Mouse (Mus musculus): ENCODE data around the gene Aldh3a2.

Aldh3a2 gene

DNA sequence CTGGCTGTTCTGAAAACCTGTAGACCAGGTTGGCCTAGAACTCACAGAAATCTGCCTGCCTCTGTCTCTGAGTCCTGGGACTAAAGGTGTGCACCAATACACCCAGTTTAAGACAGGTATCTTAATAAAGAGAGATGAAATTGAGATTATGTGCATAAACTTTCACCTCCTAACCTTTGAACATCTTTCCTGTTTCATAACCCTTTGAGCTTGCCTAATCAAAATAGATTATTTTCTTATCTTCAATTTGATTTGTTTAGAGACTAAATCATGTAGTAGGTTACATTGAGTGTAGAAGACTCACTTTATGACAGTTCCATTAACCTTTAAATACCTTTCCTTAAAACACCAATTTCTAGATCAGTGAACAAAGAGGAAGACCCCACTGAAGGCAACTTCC lies 4.3 kb upstream of the Aldh3a2 start:
- no peak for DNase-seq

DNA sequence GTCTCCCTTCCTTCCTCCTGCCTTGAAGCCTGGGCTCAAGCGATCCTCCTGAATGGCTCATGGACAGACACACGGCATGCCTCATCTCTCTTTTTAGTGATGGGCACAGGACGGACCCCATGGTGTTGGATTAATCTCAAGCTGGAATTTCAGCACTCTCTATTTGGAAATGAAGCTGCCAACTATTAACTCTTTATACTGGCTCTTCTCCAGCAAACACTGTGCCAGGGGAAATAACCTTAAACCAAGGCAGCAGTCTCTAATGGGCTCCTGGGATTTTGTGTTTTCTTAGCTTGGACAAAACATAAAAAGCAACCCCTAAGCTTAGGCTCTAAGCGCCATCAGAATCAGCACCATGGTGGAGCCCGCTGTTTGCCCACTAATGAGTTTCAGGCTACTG lies 3.1 kb upstream of the Aldh3a2 start:
- no peak for DNase-seq

DNA sequence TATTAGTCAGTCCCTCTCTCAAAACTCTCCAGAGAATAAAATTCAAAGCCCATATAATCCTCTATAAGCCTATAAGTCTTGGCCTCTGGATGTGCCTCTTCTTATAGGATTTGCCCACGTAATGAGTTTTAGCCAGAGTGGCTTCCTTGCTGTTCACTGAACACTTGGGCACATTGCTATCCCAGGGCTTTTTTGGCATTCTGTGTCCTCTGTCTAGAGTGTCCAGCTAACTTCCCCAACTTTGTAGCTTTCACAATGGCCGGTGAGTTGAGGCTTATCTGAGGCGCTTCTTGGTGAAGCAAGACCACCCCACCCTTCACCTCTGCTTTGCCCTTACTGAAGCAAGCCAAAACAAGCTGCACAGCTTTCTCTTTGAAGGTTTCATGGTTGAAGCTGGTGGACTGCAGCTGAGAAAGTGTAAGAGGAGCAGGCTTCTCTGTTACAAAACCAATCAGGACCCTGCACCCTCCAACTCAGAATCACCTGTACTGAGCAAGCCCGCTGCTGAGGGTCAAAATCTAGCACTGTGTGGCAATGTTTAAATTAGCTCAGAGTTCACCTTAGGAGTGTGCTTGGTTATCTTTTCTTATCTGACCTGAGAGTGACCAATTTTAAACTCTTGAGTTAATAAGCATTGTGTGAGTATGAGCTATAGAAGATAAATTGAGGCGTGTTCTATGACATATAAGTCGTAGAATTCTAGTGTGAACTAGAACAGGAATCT lies 1.5 kb upstream of the Aldh3a2 start:
- no peak for DNase-seq

DNA sequence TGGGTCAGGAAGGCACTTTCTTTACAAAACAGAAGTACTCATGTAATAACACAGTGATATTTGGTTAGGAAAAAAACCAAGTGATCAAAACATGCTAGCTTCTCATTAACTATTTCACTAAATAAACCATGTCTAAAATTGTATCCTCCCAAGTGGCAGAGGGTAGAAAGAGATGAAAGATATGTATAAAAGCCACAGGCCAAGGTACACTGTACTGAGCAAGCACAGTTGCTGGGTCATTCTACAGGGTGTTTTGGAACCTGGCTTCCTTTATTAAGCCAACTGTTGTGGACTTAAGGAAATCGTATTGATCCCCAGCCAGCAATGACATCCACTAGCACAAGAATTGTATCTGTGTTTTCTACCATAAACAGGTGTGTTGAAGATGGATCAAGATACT lies 3.4 kb downstream of the Aldh3a2 start:
- DNase-seq: no peak

DNA sequence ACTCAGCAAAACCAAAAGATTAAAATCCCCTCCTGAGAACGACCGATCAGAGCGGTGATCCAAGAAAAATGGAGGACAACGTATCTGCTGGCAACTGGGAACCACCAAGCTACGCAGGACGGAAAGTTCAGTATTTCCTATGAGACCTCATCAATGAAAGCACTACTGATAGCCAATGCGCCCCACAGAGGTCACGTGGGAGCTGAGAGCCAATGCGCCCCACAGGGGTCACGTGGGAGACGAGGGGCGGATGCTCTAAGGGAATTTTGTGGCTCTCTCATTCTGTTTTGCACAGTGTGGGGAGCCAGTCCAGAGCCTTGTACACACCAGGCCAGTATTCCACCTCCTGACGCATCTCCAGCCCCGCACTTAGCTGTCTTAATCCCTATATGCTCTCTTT lies 4.7 kb downstream of the Aldh3a2 start:
- no peak for DNase-seq

DNA sequence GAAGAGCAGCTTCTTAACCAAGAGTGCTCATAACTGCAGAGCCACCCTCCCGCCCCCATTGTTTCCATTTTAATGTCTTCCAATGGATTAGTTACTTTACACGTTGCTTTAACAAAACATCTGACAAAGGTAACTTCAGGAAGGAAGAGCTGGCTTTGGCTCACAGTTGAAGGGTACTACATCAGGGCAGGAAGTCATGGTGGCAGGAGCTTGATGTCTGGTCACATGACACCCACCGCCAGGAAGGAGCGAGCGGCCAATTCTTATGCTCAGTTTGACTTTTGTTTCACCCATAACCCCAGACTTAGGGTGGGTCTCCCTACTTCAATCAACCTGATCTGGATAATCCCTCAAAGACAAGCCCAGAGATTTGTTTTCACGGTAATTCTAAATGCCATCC lies 8.2 kb downstream of the Aldh3a2 start:
- no peak for DNase-seq

DNA sequence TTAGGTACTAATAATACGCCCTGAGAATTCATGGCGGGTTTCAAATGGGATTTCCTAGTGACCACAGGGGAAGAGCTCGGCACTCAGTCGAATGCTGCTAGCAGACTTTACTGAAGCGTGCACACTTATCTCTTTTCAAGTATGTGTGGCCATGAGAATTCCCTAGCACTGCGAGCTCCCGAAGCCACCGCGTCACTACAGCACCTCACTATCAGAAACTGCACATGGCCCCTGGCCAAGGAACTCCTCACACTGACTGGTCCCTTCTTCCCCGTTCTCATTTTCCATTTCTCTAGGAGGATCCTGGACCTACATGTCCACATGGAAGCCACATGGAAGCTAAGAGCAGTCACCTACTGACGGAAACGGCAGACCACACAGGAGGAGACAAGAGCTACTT lies 14.5 kb downstream of the Aldh3a2 start:
- no peak for DNase-seq

DNA sequence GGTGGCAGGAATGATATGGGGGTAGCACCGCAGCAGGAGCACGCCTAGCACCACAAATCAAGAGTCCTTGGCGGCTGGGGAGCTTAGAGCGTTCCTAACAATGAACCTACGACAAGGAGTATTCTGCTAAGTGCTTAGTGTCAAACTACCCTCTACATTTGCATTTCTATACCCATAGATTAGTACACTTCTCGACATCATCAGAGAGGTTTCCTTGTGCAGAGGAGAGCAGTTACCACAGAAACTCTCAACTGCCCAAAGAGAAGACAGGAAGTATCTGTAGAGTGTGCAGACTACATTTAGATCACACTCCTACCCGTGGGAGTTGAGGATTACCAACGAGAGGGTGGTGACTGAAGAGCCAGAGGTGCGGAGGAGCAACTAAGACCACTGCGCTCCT lies 15.5 kb downstream of the Aldh3a2 start:
- no peak for DNase-seq

DNA sequence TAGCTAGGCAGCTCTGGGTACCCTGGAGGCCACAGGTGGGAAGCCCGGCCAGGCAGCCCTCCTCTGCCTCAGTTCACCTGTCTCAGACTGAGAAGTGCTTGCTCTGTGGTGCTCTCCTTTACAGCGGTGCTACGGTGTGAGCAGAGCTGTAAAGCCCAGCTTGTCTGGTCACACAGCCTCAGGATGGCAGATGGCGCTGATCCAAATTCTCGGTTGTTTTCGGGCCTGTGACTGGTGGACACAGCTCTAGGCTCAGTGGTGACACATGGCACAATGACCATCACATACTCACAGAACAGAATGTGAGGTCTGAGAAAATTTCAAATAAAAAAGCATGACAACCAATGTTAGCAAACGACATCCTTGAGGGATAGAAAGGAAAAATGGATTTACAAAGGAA lies 22.9 kb downstream of the Aldh3a2 start:
- DNase-seq: no peak

DNA sequence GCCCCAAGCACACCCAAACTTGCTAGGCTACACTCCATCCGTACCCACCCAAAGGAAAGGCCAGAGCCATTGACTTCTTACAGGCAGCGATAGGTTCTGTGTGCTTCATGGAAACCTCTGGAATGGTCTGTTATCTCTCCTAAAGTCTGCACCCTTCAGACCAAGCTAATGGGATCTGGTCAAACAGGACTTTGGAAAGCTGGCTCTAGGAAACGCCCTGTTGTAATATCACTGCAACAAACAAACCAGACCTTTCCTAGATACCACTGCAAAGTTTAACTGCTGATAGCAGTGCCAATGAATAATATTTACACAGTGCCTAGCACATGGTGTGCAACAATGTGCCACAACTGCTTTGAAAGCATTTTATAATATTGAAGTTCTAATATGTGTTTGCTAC lies 31.2 kb downstream of the Aldh3a2 start:
- no peak for DNase-seq

DNA sequence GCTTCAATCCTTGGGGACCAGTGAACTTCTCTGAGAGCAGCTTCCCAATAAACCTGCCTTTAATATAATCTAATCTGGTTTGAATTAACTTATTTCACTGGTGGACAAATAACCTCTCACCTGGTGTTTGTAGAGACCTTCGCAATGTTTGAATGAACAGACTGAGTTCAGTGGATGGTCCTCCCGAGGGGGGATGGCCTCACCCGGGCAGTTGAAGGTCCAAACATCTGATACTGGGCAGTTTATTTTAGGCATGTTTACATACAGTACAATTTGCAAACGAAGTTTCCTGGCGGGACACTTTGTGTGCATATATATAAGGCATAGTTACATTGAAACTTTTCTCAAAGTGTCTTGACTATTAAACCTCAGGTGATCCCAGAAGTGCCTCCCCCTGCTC lies 33.1 kb downstream of the Aldh3a2 start:
- DNase-seq: no peak

DNA sequence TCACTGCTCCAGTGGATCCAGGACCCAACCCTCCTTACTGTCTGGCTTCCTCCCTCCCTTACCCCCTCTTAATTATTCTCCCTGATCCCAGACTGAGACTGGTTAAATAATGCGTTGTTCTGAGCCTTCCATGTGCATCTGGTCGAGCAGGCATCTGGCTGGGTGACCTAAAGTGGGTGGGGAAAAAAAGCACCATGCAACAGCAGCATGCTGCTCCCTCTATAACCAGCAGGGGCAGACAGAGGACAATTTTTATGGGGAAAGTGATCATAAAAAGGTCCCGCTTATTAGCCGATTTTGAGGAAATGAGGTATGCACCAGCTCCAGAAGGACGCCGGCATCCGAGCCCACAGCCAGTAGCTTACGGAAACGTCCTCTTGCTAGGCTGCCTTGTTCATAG lies 35.9 kb downstream of the Aldh3a2 start:
- DNase-seq: peak in 1 of 2 experiments; percentile 53

DNA sequence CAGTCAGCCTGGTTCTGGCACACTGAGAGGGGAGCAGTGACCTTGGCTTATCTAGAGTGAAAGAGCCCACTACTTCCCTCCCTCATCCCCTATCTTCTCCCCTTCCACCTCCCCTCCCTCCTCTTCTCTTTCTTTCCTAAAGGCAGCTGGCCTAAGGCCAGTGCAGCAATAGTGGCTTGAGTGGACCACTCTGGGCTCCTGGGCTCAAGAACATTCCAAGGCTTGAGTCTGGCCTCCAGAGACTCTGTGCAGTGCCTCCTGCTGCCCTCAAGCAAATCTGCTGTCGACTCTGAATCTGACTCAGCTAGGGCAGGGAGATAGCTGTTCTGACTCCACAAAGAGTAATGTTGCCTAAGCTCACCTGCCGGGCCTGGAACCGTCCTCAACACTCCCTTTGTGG lies 38.9 kb downstream of the Aldh3a2 start:
- no peak for DNase-seq

DNA sequence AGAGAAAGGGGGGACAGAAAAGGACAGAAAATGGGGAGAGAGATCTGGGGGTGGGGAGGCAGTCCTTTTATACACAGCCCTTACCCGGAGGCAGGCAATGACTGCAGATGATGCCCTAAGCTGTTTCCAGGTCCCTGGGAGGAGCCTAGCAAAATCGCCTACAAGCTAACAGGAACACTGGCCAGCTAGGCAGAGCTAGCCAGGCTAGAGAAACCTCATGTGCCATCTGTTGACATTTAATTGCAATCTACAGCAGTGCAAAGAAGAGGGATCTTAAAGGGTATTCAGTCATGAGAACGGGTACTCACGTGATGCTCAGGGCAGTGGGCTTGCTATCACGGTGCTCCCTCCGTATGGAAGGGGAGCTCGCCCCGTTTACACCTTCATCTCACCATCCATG lies 39.4 kb downstream of the Aldh3a2 start:
- no peak for DNase-seq

DNA sequence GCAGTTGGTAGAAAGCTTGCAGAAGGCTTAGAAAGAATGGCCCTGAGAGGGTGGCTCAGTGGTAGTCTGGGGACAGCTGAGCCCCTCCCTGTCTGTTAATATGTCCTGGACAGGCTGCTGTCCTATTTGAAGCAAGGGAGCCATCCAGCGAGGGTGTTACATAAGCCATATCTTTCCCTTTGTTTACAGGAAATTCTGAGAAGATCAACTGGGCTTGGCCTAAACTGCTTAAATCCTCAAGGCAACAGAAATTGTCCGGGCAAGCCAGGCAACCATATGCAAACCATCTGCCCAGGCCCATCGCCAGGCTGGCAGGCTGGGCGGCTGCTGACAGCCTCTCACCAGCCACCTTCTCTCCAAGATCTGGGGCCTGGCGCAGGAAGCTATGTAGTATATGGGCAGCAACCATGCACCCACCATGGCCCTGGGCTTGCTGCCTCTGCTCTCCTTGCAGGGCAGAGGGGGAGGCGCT lies 41.3 kb downstream of the Aldh3a2 start:
- DNase-seq: no peak

DNA sequence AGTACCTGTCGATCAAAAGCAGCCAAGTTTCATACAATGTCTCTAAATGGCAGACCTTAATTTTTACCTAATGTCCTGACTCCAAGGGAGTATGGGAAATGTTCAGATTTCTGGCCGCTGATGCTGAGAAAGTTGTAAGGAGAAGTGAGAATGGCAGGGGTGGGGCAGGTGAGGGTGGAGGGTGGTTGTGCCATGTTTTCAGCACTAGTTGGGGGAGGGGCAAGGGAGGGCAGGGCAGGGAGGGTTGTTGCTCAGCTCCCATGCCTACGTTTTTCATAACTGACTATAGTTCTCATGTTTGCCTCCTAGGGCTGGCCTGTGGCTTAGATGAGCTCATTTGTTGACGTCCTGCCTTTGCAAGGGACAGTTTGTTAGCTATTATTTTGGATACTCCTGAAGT lies 41.8 kb downstream of the Aldh3a2 start:
- peak in 1 of 2 experiments; percentile 9 for DNase-seq

DNA sequence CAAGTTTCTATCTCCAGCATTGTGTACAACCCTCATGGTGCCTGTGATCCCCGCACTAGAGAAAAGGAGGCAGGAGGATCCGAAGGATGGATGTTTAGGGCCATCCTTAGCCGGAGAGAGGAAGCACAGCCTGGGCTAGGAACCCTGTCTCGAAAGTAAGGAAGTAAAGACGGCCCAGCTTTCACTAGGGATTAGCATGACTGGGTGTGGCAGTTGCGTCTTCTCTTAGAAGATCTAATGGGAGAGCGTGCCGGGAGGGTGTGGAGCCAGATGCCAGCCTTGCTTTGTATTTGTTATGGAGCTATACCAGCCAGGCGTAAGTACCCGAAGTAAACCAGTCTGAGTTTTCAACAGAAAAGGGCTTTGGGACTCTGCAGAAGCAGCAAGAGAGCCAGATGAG lies 42.4 kb downstream of the Aldh3a2 start:
- DNase-seq: no peak

DNA sequence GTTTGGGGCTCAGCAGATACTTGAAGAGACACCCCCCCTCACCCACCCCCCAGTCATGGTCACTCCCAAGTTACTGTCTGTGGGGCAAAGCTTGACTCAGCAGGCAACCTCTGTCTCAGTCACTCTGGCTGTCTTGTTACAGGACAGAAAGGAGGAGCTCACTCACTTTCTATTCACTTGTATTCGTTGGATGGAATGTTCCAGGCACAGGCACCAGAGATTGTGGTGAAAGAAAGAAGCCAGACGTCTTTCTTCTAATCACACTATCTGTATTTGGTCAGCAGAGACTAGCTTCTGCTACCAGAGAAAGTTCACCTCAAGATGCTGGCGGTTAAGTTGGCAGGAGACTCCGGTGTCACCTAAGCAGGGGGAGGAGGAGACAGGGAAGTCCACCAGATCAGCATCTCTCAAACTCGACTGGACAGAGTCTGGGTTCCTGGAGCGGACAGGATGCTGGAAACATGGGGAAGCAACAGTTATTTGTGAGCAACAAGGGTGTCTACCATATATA lies 43.0 kb downstream of the Aldh3a2 start:
- DNase-seq: no peak

DNA sequence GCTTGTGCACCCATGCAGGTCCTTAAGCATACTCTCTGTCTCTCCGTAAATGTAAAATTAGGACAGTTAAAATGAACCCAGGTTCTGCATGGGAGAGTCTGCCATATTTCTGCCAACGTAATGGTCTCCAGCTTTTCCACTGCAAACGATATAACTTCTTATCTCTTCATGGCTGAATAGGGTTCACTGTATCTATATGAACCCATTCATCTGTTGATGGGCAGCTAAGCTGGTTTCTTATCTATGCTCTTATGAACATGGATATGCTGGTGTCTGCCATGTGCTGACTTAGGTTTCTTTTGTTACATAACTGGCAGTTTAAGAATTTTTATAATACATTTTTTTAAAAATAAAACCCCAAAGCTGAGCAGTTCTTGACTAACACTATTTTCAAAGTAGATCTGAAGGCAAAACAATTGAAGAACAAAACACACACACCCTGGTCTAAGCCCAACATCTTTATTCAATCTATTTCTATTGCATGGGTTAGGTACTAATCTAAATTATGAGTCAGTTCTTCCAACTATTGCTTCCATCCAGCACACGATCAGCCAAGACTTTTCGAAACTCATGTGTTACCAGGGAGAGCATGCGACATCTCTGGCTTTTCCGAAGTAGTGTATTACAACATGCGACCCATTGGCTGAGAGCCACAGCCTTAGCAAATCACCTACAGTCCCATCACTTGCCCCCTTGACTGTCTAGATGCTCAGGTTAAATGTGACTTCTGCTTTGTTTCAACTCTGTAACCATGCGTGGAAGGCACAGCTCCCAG lies 44.1 kb downstream of the Aldh3a2 start:
- no peak for DNase-seq

DNA sequence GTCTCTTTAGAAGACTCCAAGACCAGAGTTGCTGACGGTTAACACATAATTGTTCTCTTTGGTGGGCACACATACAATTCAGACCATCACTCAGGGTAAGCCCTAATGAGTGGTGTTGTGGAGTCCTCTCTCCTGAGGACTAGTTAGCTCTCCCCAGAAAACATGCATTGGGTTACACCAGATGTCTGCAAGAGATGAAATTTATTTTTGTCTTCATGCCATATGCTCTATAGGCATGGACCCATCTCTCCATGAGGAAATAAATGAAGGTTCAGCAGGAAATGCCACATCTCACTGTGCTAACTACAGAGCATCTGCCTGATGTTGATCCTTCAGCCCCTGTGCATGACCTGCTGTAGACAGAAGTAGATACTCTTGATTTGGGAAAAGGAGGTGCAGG lies 45.3 kb downstream of the Aldh3a2 start:
- DNase-seq: no peak

DNA sequence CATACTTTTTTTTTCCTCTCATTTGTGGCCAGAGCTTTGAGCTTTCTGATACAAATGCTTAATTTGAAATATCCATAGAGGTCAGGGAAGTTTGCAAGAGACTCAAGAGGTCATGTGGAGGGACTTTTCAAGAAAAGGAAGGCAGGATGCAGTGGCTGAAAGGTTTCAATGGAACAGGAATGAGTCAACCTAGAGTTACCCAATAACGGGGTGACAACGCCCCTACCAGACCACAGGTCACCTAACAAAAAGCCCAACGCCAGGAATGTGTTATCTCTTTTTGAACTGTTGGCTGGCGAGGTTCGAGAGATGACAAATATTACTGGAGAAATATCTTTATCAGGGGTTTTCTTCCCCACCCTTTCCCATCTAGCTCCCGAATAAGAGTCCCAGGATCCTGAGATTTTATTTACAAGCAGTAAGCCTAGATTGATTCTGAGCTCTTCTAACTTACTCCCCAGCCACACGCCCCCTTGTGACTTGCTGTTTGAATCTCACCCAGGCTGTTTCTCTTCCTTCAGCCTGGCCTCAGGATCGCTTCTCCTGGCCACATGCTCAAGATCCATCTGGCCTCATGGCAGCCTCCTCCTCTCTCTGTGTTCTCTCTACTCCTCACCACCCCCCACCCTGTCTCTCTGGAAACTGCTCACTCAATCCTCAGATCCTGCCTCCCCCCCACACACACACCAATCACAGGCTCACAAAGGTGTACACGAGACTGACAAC lies 46.9 kb downstream of the Aldh3a2 start:
- no peak for DNase-seq

DNA sequence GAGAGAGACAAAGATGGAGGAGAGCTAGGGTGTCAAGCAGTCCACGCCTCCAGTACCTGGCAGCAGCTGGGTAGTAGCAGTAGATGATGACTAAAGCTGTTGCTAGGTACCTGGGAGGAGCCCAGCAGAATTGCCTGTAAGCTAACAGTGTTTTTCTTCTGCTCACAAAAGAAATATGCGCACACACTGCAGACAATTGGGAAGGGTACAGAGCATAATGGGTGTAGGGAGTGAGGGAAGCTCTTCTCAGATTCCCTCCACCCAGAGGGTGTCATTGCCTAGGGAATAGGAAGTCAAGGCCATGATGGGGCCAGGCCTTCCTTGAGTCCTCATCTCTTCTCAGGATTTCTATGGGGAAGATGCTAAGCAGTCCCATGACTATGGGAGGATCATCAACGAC lies 51.3 kb downstream of the Aldh3a2 start:
- no peak for DNase-seq

DNA sequence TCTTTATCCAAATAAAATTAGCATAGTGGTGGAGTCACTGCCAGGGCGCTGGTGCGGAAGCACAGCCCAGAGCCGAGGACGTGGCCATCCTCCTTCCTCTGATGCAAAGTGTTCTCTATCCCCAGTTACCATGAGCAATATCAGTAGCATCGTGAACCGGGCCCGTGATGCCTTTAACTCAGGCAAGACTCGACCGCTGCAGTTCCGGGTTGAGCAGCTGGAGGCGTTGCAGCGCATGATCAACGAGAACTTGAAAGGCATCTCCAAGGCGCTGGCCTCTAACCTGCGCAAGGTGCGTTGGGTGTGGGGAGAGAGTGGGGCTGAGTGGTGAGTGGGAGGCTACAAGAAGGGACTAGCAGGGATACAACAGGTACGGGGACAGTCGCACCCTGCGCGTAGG lies 55.2 kb downstream of the Aldh3a2 start:
- peak in 1 of 2 experiments; percentile 7 for DNase-seq

DNA sequence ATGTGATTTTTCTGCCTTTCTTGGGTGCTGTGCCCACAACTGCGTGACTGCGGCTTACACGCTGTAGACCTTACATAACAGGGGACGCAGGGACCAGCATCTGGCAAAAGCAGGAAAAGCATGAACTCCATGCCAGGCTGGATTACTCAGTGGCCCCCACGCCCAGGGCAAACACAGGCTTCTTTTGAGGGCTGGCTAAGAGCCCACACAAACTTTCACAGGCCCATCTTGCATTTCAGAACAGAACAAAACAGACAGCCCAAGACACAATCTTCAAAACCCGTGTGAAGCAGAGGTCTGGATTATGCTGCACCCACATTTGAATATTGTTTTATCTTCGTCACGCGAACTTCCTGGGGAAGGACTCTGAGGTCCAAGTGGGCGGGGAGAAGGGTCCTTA lies 58.9 kb downstream of the Aldh3a2 start:
- no peak for DNase-seq

All from spleen, adult 18-20 months (tissue).